Mouse (Mus musculus) hindbrain, embryonic 14.5 days (tissue): ENCODE measurements around the gene Ccnl2. TPM values are rescaled to one million over a fixed set of nuclear protein-coding genes. Genes with fewer than 3 reads are reported as not detected.

Experiments used
- ATAC-seq: fragments of 200-750 bp; cut with Nextera tagmentation; 2 replicates; pipeline ENCODE4 v1.8.0; 2017; ENCODE audit warnings: moderate number of reproducible peaks, mild to moderate bottlenecking, moderate TSS enrichment, moderate library complexity; ENCODE audit not compliant: low FRiP score
- DNase-seq: peaks from one replicate; pipeline ENCODE4 v3.0.0-alpha.2; 2015; ENCODE audit warnings: low spot score
- H3K27ac ChIP-seq: fragments of 300-500 bp; sonication (generic); 2 replicates; pipeline ENCODE4 v1.5.1; 2014; ENCODE audit warnings: mild to moderate bottlenecking, moderate library complexity
- H3K27me3 ChIP-seq: fragments of 300-500 bp; sonication (generic); 2 replicates; pipeline ENCODE4 v1.6.1; 2014; ENCODE audit warnings: mild to moderate bottlenecking, low read length, mixed read lengths; ENCODE audit not compliant: control insufficient read depth, insufficient read depth
- H3K36me3 ChIP-seq: fragments of 300-500 bp; sonication (generic); replicated peaks from 2 replicates; pipeline ENCODE4 v1.6.1; 2014; ENCODE audit not compliant: control insufficient read depth, insufficient read depth
- H3K4me1 ChIP-seq: fragments of 300-500 bp; sonication (generic); replicated peaks from 2 replicates; pipeline ENCODE4 v1.6.1; 2014; ENCODE audit warnings: antibody characterized with exemption, low read length, mixed read lengths; ENCODE audit not compliant: control insufficient read depth, insufficient read depth
- H3K4me2 ChIP-seq: fragments of 300-500 bp; sonication (generic); replicated peaks from 2 replicates; pipeline ENCODE4 v1.6.1; 2014; ENCODE audit warnings: mild to moderate bottlenecking, moderate library complexity
- H3K4me3 ChIP-seq: fragments of 300-500 bp; sonication (generic); replicated peaks from 2 replicates; pipeline ENCODE4 v1.5.1; 2014; ENCODE audit warnings: mild to moderate bottlenecking, low read length
- H3K9ac ChIP-seq: fragments of 300-500 bp; sonication (generic); 2 replicates; pipeline ENCODE4 v1.6.1; 2014
- H3K9me3 ChIP-seq: fragments of 300-500 bp; sonication (generic); 2 replicates; pipeline ENCODE4 v1.6.1; 2016; ENCODE audit warnings: low read length; ENCODE audit not compliant: control insufficient read depth
- WGBS: fragments of 180-500 bp; shearing (Covaris S2); extraction: QIAGEN DNeasy Blood & Tissue Kit; methylation state at CpG from one replicate; pipeline ENCODE4 v1.1.7; 2014; 5-methylcytosine and 5-hydroxymethylcytosine counted together
- polyA plus RNA-seq: library from polyadenylated mRNA; unstranded; fragments of >200 nt; fragmentation: Nextera tagmentation; extraction: Ambion mirVana; gene quantifications from 2 replicates; pipeline ENCODE4 v1.2.1, GENCODE M21; 2014

The Ccnl2 gene
- polyA plus RNA-seq, 1 experiment from 2014 or later = 131 TPM

DNA sequence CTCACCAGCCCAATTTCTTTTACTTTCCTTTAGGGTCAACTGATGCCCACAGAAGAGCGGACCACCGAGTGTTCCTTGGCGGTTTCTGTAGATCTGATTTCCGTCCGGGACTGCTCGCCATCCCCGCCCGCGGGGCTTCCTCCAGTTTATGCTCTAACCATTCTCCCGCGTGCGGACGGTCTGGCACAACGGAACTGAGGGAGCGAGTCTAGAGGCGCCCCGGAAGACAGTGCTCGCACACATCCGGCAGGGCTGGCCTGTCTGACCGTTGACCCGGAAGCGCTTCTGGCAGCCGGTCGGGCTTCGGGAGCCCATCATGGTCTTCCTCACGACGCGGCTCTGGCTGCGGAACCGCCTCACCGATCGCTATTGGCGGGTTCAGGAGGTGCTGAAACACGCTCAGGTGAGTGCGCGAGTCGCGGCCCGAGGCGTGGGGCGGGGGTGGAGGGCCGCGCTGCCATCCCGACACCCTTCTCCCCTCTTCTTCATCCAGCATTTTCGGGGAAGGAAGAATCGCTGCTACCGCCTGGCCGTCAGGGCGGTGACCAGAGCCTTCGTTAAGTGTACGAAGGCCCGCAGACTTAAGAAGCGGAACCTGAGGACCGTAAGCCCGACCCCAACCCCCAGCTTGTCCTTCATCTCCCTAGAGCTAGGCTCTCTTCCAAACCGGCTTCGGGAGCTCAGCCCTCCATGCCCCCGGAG, 8.8 kb upstream of the Ccnl2 start:
- Histone ChIP-seq H3K4me1 (peaks cover 11% of the 10 kb centered on the region), H3K27me3 (no peaks in the 10 kb centered on the region), H3K27ac (peak overlapping the region; percentile 67), H3K4me3 (peak overlapping the region; percentile 82), H3K9ac (peak overlapping the region; percentile 77), H3K4me2 (peak overlapping the region; percentile 92), H3K9me3 (no peaks in the 10 kb centered on the region), H3K36me3 (peaks cover 35% of the 10 kb centered on the region)
- ATAC-seq (peak; percentile 98), DNase-seq (peak; percentile 97)
- under 1% methylated on average over 57 of the region's 58 CpGs for WGBS

DNA sequence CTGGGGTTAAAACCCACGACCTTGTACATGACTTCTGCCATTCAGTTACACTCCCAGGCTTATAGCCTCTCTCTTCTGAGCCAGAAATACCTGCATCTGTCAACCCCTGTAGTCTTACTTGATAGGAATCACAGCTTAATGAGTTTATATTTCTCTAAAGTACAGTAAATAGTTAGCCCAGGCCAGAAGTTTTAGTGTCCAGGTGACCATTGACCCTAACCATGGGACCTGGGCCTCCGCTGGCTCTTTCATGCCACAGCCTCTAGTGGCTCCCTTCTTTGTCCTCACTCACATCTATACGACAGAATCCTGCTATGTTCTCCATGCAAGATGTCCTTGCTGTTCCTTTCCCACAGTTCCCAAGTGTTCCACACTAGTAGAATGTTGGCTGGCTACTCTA, 4.4 kb upstream of the Ccnl2 start:
- Histone ChIP-seq H3K36me3 (peaks cover 64% of the 10 kb centered on the region), H3K4me3 (no peak overlapping the region), H3K9me3 (no peaks in the 10 kb centered on the region), H3K27ac (no peak overlapping the region), H3K9ac (no peak overlapping the region), H3K4me1 (peaks cover 19% of the 10 kb centered on the region), H3K4me2 (no peak overlapping the region), H3K27me3 (no peaks in the 10 kb centered on the region)
- ATAC-seq (no peak), DNase-seq (no peak)
- 87% methylated on average over 3 of the region's 3 CpGs for WGBS

GRCm38 (mm10) chr4:155812665-155813181, 434 bp downstream of the Ccnl2 start:
- peak overlapping the region; percentile 100 for H3K4me3 ChIP-seq
- DNase-seq (no peak), ATAC-seq (peak; percentile 46; the same call in 1 of the 2 replicates)
- peak overlapping the region; percentile 88 for H3K27ac ChIP-seq
- no peaks in the 10 kb centered on the region for H3K9me3 ChIP-seq
- peak overlapping the region; percentile 91 for H3K4me2 ChIP-seq
- H3K27me3 ChIP-seq = no peaks in the 10 kb centered on the region
- under 1% methylated on average over 41 of the region's 49 CpGs for WGBS
- peaks cover 77% of the 10 kb centered on the region for H3K36me3 ChIP-seq
- peaks cover 24% of the 10 kb centered on the region for H3K4me1 ChIP-seq
- H3K9ac ChIP-seq = peak overlapping the region; percentile 98

- no peak for DNase-seq
- peaks cover 88% of the 10 kb centered on the region for H3K36me3 ChIP-seq
- H3K27me3 ChIP-seq = no peaks in the 10 kb centered on the region
- H3K27ac ChIP-seq = no peak overlapping the region
- no peak overlapping the region for H3K4me3 ChIP-seq
- no peak overlapping the region for H3K9ac ChIP-seq
- H3K4me2 ChIP-seq = no peak overlapping the region
- ATAC-seq = no peak
- no peaks in the 10 kb centered on the region for H3K9me3 ChIP-seq
- peaks cover 16% of the 10 kb centered on the region for H3K4me1 ChIP-seq
- WGBS = 76% methylated on average over 4 of the region's 4 CpGs
These were observed 5.2 kb downstream of the Ccnl2 start for GRCm38 (mm10) chr4:155817533-155817932.

DNA sequence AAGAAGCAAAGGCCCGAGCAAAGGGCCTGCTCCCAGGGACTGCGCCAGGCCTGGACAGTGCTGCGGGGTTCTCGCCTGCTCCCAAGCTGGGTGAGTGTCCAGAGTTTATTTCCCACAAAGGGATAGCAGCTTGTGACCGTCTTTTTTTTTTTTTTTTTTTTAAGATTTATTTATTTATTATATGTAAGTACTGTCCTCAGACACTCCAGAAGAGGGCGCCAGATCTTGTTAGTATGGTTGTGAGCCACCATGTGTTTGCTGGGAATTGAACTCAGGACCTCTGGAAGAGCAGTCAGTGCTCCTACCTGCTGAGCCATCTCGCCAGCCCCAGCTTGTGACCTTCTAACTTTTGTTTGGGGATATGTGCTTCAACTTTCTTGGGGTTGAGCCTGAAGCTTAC, 8.7 kb downstream of the Ccnl2 start:
- Histone ChIP-seq H3K27me3 (no peaks in the 10 kb centered on the region), H3K36me3 (peaks cover 98% of the 10 kb centered on the region), H3K4me3 (no peak overlapping the region), H3K9ac (no peak overlapping the region), H3K27ac (no peak overlapping the region), H3K9me3 (no peaks in the 10 kb centered on the region), H3K4me1 (no peaks in the 10 kb centered on the region), H3K4me2 (no peak overlapping the region)
- 79% methylated on average over 7 of the region's 7 CpGs for WGBS
- ATAC-seq (no peak), DNase-seq (no peak)

DNA sequence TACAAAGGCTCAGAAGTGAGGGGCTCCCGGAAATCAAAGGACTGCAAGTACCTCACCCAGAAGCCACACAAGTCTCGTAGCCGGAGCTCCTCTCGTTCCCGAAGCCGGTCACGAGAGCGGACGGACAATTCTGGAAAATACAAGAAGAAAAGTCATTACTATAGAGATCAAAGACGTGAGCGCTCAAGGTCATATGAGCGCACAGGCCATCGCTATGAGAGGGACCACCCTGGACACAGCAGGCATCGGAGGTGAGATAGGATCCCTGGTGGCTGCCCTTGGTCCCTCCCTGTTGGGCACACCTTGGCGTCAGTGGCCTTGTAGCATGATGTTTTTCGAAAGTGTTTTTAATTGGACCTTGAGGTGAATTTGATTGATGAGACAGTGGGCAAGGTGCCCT, 11.2 kb downstream of the Ccnl2 start:
- no peak overlapping the region for H3K27ac ChIP-seq
- H3K9me3 ChIP-seq = no peaks in the 10 kb centered on the region
- H3K27me3 ChIP-seq = no peaks in the 10 kb centered on the region
- H3K9ac ChIP-seq = no peak overlapping the region
- ATAC-seq (no peak), DNase-seq (no peak)
- 96% methylated on average over 16 of the region's 16 CpGs for WGBS
- no peak overlapping the region for H3K4me3 ChIP-seq
- H3K4me1 ChIP-seq = no peaks in the 10 kb centered on the region
- no peak overlapping the region for H3K4me2 ChIP-seq
- peaks cover 97% of the 10 kb centered on the region for H3K36me3 ChIP-seq

- no peaks in the 10 kb centered on the region for H3K27me3 ChIP-seq
- ATAC-seq = no peak
- no peaks in the 10 kb centered on the region for H3K9me3 ChIP-seq
- 92% methylated on average over 4 of the region's 4 CpGs for WGBS
- H3K36me3 ChIP-seq = peaks cover 46% of the 10 kb centered on the region
- no peak for DNase-seq
- no peak overlapping the region for H3K4me3 ChIP-seq
- H3K4me1 ChIP-seq = peaks cover 19% of the 10 kb centered on the region
- no peak overlapping the region for H3K4me2 ChIP-seq
- H3K9ac ChIP-seq = no peak overlapping the region
- no peak overlapping the region for H3K27ac ChIP-seq
These were observed 17.6 kb downstream of the Ccnl2 start for GRCm38 (mm10) chr4:155829866-155830265.

DNA sequence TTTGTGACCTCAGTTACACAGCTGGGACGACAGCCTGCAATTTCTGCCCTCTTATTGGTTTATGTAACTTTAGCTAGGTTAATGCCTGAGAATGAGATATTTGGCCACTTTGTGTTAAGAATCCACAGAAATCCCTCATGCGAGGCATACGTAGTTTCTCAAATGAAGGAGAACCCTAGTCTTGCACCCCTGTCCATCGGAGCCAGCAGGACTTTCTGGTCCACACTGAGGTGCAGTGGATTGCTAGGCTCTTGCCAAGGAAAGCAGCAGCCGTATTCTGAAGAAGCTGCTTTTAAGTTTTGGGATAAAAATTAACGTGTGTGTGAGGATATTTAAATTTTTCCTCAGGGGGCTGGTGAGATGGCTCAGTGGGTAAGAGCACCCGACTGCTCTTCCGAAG, 18.3 kb downstream of the Ccnl2 start:
- H3K9ac ChIP-seq = no peak overlapping the region

GRCm38 (mm10) chr4:155831205-155831766, 19.0 kb downstream of the Ccnl2 start, which contains the start of gene Aurkaip1:
TSS of gene Aurkaip1 (plus strand) at chr4:155831272.
- under 1% methylated on average over 49 of the region's 49 CpGs for WGBS
- peaks cover 19% of the 10 kb centered on the region for H3K4me1 ChIP-seq

More for the DNA sequence above, 18.3 kb downstream of the Ccnl2 start:
- no peaks in the 10 kb centered on the region for H3K9me3 ChIP-seq
- H3K27ac ChIP-seq = no peak overlapping the region
- peak overlapping the region; percentile 64; the same call in 1 of the 2 replicates for H3K4me3 ChIP-seq
- ATAC-seq = no peak
- peaks cover 19% of the 10 kb centered on the region for H3K4me1 ChIP-seq
- DNase-seq = no peak
- H3K36me3 ChIP-seq = peaks cover 39% of the 10 kb centered on the region
- no peaks in the 10 kb centered on the region for H3K27me3 ChIP-seq
- WGBS = 53% methylated on average over 8 of the region's 8 CpGs
- H3K4me2 ChIP-seq = peak overlapping the region; percentile 99

More at GRCm38 (mm10) chr4:155831205-155831766, 19.0 kb downstream of the Ccnl2 start, which contains the start of gene Aurkaip1:
- H3K36me3 ChIP-seq = peaks cover 35% of the 10 kb centered on the region
- peak within 1 kb of the TSS; percentile 89 for H3K27ac ChIP-seq
- H3K4me3 ChIP-seq = peak within 1 kb of the TSS; percentile 64
- H3K9ac ChIP-seq = peak within 1 kb of the TSS; percentile 89
- H3K9me3 ChIP-seq = no peaks in the 10 kb centered on the region
- no peaks in the 10 kb centered on the region for H3K27me3 ChIP-seq
- peak; percentile 92 for ATAC-seq
- H3K4me2 ChIP-seq = peak within 1 kb of the TSS; percentile 99
- DNase-seq = peak; percentile 95
